Mouse (Mus musculus): Measurements from ENCODE around the gene Defa25. TPM values are rescaled to one million over a fixed set of nuclear protein-coding genes. Genes with fewer than 3 reads are reported as not detected.
"Not testable (repeated sequence)": the region's sequence is repeated elsewhere in the genome, so short reads cannot be mapped to it uniquely, and the experiment has no call there.

Defa25 gene
- total RNA-seq (2021) = not detected
- long read RNA-seq, experiment 1 = 0 reads
- long read RNA-seq, experiment 2 = 0 reads

- DNase-seq = not testable (repeated sequence)
Measured at GRCm38 (mm10) chr8:21084142-21084541, at the start of gene Defa25. Gene Defa25, plus strand, starts transcription at chr8:21084442.

- DNase-seq = not testable (repeated sequence)
Measured at GRCm38 (mm10) chr8:21054747-21055146, 29.5 kb upstream of the Defa25 start, which contains the start of gene Defa23. Gene Defa23, plus strand, starts transcription at chr8:21055047.

- not testable (repeated sequence) for DNase-seq
Measured at GRCm38 (mm10) chr8:21064738-21065137, 19.5 kb upstream of the Defa25 start, which contains the start of gene Defa35. Gene Defa35, plus strand, starts transcription at chr8:21065038.

- DNase-seq = peak; percentile 31 to 52
Measured at GRCm38 (mm10) chr8:21093106-21093505, 8.9 kb downstream of the Defa25 start.

GRCm38 (mm10) chr8:21095950-21096349 lies 11.7 kb downstream of the Defa25 start, which contains the start of gene Gm14851:
Gene Gm14851, minus strand, starts transcription at chr8:21096050.
- not testable (repeated sequence) for DNase-seq

GRCm38 (mm10) chr8:21134342-21134741 lies 50.1 kb downstream of the Defa25 start, which contains the start of gene Defa30:
Gene Defa30, plus strand, starts transcription at chr8:21134642.
- not testable (repeated sequence) for DNase-seq

Other genes starting within 250 kb of the Defa25 start
- not detected for gene Defb33, start 191.8 kb upstream of the Defa25 start, total RNA-seq (2021)
- not detected for gene Gm15056, start 181.8 kb upstream of the Defa25 start, total RNA-seq (2021)
- not detected for gene Gm6040, start 162.4 kb upstream of the Defa25 start, total RNA-seq (2021)
- not detected for gene AY761185, start 139.7 kb upstream of the Defa25 start, total RNA-seq (2021)
- gene Defa21, start 58.9 kb upstream of the Defa25 start, total RNA-seq (2021) = not detected
- not detected for gene Defa23, start 29.4 kb upstream of the Defa25 start, total RNA-seq (2021)
- not detected for gene Defa35, start 19.4 kb upstream of the Defa25 start, total RNA-seq (2021)
- gene Gm14851, start 11.6 kb downstream of the Defa25 start, total RNA-seq (2021) = not detected
- gene Defa30, start 50.2 kb downstream of the Defa25 start, total RNA-seq (2021) = not detected
- not detected for gene Defa22, start 77.8 kb downstream of the Defa25 start, total RNA-seq (2021)
- gene Defa31, start 107.2 kb downstream of the Defa25 start, total RNA-seq (2021) = not detected
- not detected for gene Gm15293, start 117.1 kb downstream of the Defa25 start, total RNA-seq (2021)
- not detected for gene Gm15292, start 165.3 kb downstream of the Defa25 start, total RNA-seq (2021)
- not detected for gene Defa27, start 231.1 kb downstream of the Defa25 start, total RNA-seq (2021)
- gene Defa29, start 242.6 kb downstream of the Defa25 start, total RNA-seq (2021) = not detected

Data from adrenal gland, postnatal 36 days (tissue).